Mouse (Mus musculus): ENCODE measurements at regions not wholly inside any gene's neighbourhood (a gene's known extent, or its start where the extent isn't known, plus 50 kb on each side); places are given as distances from the start of the nearest gene placed in this dataset.

DNA sequence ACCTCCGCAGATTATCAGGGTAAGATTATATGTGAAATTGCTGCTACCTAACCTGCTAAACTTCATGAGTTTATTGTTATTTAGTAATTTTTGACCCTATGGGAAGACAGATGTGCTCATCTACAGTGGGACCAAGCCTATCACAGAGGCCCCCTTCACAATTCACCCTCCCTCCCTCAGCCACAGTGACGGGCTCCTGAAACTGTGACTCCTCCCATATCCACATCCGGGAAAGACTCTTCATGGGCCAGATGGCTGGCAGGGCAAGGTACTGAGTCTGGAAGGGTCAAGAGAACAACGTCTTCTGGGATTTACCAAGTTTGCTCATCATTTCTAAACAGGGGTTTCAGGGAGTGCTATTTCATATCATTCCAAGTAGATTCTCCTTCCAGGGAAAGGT lies 84.1 kb upstream of the Irs2 start:
- DNase-seq (ENCODE audit: low spot score): no peak

DNA sequence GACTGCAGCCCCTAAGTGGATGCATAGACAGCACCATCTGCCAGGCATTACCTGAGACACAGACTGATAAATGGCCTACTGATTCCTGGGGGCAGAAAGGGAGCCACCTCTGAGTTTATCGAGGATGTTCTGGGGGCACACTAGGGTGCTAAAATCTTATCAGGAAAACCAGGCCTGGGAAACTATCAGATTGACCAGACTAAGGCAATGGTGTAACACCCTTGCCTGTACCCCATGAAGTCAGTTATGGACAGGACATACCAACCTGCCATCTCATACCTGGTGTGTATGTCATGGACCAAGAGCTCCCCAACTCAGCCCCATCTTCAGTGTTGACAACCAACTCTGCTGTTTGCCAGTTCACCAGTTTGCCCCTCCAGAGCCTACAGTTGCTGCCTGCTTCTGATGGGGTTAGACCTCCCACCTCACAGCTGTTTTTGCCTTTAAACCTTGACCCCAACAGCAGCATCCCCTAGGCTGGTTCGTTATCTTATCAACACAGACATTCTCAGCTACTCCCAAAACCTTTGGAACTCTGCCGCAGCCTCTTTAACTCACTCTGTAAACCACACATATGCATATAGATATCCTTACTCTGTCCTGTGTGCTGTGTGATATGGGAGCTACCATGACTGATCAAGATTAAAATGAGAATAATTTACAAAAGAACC lies 83.6 kb upstream of the Irs2 start:
- DNase-seq (ENCODE audit: low spot score): no peak

GRCm38 (mm10) chr8:11088946-11089665 lies 80.8 kb upstream of the Irs2 start:
- DNase-seq (ENCODE audit: low spot score): no peak

DNA sequence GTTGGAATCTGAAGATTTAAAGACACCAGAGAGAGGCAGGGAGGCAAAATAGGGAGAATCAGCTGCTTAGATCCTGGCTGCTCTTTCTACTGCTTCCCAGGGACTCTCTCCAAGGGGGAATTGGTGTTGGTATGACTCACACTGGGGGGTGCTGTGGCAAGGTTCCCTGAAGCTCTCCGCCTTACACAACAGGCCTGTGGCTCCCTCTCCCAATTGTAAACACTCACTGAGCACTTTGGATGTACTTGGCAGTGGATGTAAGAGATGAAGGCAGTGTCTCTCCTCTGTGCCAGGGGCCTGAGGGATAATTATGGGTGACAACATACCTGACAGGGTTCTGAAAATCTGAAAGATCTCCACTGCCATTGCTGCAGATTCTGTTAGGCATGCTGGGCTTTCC lies 77.0 kb upstream of the Irs2 start:
- peak; percentile 11 for DNase-seq (ENCODE audit: low spot score)

DNA sequence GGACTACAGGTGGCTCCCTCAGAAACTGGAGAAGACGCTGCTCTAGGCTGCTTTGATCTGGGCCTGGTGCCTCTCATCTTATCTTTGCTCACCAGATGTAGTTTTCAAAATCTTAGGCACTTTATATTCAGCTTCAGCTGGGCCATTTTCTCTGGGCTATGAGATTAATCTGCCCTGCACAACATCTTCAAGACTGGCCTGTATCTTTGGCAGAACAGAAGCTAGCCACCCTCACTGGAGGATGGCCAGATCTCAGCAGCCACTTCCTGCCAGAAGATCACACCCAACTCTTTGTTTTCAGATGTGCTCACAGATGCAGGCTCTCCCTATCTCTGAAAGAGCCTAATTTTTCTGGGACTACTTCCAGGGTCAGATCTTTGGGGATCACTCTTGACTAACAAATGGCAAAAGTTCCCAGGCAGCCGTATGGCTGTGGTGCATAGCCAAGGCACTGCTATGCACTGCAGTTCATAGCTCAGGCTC lies 75.8 kb upstream of the Irs2 start:
- DNase-seq (ENCODE audit: low spot score): no peak

DNA sequence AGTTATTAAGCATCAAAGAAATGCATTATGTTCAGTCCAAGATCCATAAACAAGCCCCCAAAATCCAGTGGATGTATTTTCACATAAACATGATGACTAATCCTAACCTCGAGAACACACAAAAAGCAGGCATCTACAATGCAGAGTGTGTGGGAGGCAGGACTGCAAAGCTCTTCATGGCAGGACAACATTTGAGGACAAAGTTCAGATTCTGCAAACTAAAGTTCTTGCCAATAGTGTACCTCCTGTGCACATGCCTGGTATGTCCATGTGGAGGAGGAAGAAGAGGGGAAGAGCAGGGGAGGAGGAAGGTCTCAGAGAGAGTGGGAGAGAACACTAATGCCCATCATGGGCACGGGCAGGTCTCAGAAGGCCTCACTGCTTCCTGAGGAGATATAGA lies 72.6 kb upstream of the Irs2 start:
- no peak for DNase-seq (ENCODE audit: low spot score)

DNA sequence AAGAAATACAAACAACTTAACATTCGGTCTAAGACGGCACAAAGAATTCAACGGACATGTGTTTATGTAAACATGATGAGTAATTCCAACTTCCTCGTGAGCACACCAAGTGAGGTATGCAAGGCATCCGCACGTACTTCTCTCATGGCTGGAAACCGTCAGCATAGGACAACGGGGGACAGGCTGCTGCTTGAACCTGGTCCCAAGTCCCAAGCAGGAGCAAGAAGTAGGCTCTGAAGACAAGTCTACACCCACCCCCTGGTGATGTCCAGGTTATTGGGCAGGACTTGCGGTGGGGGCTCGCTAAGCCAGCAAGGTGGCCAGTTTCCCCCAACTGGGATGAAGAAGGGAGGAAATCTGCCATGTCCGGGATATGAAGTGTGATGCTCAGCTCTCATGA lies 71.5 kb upstream of the Irs2 start:
- DNase-seq (ENCODE audit: low spot score): no peak

DNA sequence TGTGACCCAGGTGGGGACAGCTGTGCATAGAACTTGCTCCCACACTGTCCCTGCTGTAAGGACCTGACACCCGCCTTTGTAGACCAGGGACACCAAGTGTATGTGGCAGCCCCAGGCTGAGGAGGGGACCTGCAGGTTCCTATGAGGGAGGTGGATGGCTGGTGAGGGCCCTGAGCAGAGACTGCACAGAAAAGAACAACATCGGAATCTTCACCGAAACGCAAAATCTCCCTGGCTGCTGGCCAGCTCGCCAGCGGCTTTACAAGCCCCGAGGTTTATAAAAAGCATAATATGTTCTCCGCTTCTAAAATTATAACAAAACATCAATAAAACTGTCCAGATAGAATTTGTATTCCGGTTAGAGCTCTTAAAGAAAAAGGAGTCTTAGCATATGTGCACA lies 68.9 kb upstream of the Irs2 start:
- no peak for DNase-seq (ENCODE audit: low spot score)

DNA sequence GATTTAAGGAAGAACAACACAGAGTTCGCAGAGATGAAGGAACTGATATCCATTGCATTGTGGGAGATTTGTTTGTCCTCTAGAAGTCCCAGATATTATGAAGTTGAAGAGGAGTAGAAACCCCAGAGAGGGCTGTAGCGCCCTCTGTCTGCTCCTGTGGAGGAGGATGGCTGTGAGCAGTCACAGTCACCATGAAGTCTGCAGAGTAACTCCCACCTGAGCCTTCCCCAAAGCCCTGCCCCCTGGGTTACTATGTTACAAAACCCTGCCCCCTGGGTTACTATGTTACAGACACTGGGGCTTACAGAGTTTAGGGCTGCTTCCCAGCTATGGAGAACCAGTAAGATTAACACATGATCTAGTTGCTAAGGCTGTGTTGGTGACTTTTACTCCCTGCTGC lies 62.9 kb upstream of the Irs2 start:
- DNase-seq (ENCODE audit: low spot score): peak; percentile 16

GRCm38 (mm10) chr8:11067450-11067849 lies 59.2 kb upstream of the Irs2 start:
- no peak for DNase-seq (ENCODE audit: low spot score)

DNA sequence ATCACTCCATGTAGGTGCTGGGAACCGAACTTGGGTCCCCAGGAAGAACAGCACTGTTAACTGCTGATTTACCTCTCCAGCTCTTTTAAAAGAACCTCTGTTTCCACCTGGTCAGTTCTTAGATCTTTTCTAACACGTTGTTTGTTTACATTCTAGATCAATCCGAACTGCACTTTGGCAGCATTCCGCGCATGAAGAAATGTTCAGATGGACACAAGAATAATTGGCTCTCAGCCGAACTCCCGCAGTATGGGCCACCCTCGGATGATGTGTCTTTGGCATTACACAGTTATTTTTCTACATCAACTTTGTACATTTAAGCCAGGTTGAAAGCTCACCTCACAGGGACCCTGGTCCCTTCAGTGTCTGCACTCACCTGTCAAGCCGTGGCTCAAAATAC lies 57.7 kb upstream of the Irs2 start:
- no peak for DNase-seq (ENCODE audit: low spot score)

DNA sequence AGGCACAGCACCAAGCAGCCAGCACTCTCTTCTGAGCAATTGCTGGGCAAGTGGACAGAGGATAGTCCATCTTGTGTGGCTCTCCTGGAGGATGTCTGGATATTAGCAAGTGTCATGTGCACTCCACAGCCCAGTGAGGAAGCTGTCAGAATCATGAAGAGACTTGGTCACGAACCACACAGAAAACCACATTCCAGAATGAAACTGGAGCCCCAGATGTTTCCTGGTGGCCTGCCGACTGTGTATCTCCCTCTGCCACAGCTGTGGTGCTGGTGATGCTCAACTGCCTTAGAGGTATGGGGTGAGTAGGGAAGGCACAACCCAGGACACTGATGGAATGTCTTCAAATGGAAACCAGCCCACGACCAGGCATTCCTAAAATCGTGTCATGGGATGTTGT lies 57.0 kb upstream of the Irs2 start:
- DNase-seq (ENCODE audit: low spot score): no peak

- DNase-seq (ENCODE audit: low spot score): no peak
Observed at GRCm38 (mm10) chr8:11063058-11063457, 54.8 kb upstream of the Irs2 start.

GRCm38 (mm10) chr8:11062348-11062946 lies 54.2 kb upstream of the Irs2 start:
- DNase-seq (ENCODE audit: low spot score): no peak

DNA sequence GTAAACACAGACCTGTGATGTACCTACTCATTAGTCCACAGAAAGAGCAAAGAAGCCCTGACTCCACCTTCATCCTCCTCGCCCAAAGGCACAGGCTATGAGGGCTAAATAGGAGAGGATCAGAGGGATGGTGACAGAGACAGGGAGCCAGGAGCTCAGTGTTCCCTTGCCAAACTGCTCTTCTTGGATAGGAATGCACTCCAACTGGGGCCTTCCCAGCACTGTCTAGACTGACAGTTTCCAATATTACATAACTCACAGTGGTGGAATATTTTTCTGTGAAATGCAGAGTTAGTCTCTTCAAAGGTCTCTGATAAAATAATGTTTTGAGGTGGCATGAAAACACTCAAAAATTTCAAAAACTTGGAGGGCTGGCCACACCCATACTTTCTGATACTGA lies 53.5 kb upstream of the Irs2 start:
- DNase-seq (ENCODE audit: low spot score): no peak

DNA sequence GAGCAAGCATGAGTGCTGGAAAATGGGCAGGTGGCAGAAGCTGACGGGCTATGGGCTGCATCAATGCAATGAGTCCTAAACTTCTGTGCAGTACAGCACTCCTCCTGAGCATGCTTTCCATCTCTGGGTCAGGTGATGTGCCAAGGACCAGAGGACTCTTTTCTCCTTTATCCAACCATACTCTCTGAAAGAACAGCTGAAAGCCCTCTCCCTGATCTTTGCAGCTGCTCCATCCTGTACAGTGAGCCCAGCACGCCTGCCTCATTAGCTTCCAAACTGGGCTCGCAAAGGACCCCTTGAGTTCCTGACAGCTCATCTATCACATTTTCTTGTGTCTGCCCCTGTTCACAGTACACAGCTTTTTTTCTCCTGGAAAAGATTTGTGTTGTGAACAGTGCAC lies 52.3 kb upstream of the Irs2 start:
- no peak for DNase-seq (ENCODE audit: low spot score)

DNA sequence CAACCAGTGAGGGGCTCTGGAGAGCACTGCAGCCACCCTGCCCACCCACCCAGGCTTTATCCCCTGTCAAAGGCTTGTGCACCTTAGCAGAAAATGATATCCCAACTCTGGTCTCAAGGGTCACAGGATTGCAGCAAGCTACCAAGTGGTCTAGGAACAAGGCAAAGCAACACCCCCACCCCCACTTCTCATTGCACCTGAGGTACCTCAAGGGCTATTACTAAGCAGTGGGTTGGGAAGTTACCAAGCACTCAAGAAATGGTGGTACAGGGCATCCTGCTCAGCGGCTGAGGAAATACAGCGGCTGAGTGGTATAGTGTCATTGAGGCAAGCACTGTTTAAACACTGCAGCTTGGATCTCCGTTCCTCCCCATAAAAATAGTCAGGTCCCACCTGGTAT lies 50.1 kb upstream of the Irs2 start:
- no peak for DNase-seq (ENCODE audit: low spot score)

Data from testis, postnatal 14 days (tissue).